12 mouse cellular contexts compared by ENCODE assay signal in the genomic region with DNA sequence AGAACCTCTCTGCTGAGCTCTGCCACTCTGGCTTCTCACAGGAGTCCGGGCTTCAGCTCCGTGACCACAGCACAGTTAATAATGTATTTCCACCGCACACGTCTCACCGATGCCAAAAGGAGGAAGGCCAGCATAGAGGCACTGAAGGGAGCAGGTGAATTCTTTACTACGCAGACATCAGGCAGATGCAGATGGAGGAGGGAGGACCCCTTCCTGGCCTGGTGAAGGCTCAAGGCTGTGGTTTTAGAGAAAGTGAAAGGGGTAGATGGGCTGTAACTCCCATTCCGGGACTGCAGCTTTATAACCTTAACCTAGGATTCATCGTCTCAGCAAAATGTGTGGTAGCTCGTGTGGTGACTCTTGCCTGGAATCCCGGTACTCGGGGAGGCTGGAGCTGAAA. TPM values are rescaled to one million over a fixed set of nuclear protein-coding genes. Genes with fewer than 3 reads are reported as not detected.
DNase-seq lines count a peak whose midpoint lies in the region; ATAC-seq lines count a peak whose summit lies in the region.
"Had no signal": no experiment of that assay in that cellular context is flagged by ENCODE, and none has a peak within 500 bp of the region (broad histone marks: within the 10 kb centered on the region; RNA-seq: fewer than 3 reads in every experiment).

No protein-coding gene starts in this region.

- no peak for DNase-seq in neural tube, embryonic 10.5 days (ENCODE audit: extremely low spot score, low spot score)
- no peak for DNase-seq in adrenal gland, adult 18-20 months (ENCODE audit: low spot score in 2 of 2)
- no peak for DNase-seq in right cerebral cortex, postnatal 36 days (ENCODE audit: low spot score in 2 of 2)
- DNase-seq: adrenal gland, postnatal 10 days; heart, postnatal 36 days; kidney, adult 2 months; spleen, adult 18-20 months had no signal

- H3K9me3 ChIP-seq in neural tube, embryonic 12.5 days, result no peaks in the 10 kb centered on the region
- no peaks in the 10 kb centered on the region for H3K9me3 ChIP-seq in limb, embryonic 15.5 days
- H3K9me3 ChIP-seq in neural tube, embryonic 13.5 days, result no peaks in the 10 kb centered on the region
- H3K9me3 ChIP-seq: liver, embryonic 15.5 days had no signal

- ATAC-seq in neural tube, embryonic 12.5 days (ENCODE audit: low FRiP score, low read depth), result no peak
- ATAC-seq in common myeloid progenitor, adult 5-6 weeks (replicated peaks; ENCODE audit: low read depth, poor library complexity, severe bottlenecking), result peak; percentile 57
- ATAC-seq in limb, embryonic 15.5 days (ENCODE audit: insufficient number of reproducible peaks, low FRiP score, low TSS enrichment, low read depth), result no peak
- ATAC-seq in neural tube, embryonic 13.5 days (ENCODE audit: low read depth), result no peak

- no peak overlapping the region for H3K4me3 ChIP-seq in neural tube, embryonic 12.5 days
- H3K4me3 ChIP-seq in limb, embryonic 15.5 days, result no peak overlapping the region
- H3K4me3 ChIP-seq in neural tube, embryonic 13.5 days, result no peak overlapping the region
- H3K4me3 ChIP-seq: liver, embryonic 15.5 days had no signal

- H3K27me3 ChIP-seq in neural tube, embryonic 12.5 days (replicated peaks), result no peaks in the 10 kb centered on the region
- H3K27me3 ChIP-seq in limb, embryonic 15.5 days, result no peaks in the 10 kb centered on the region
- H3K27me3 ChIP-seq in neural tube, embryonic 13.5 days, result no peaks in the 10 kb centered on the region
- H3K27me3 ChIP-seq: liver, embryonic 15.5 days had no signal

- 0 out of 2 replicates have a peak overlapping the region, but pooled peaks have one; percentile 26 for H3K9ac ChIP-seq in neural tube, embryonic 12.5 days
- no peak overlapping the region for H3K9ac ChIP-seq in limb, embryonic 15.5 days
- H3K9ac ChIP-seq in neural tube, embryonic 13.5 days, result no peak overlapping the region
- H3K9ac ChIP-seq: liver, embryonic 15.5 days had no signal

- 0 out of 2 replicates have a peak, but pooled peaks cover 12% of the 10 kb centered on the region for H3K4me1 ChIP-seq in neural tube, embryonic 12.5 days
- peaks cover 12% of the 10 kb centered on the region; the same call in 1 of the 2 replicates for H3K4me1 ChIP-seq in limb, embryonic 15.5 days
- H3K4me1 ChIP-seq in neural tube, embryonic 13.5 days (replicated peaks), result peaks cover 27% of the 10 kb centered on the region

- H3K36me3 ChIP-seq in neural tube, embryonic 12.5 days, result no peaks in the 10 kb centered on the region
- H3K36me3 ChIP-seq in limb, embryonic 15.5 days, result no peaks in the 10 kb centered on the region
- peaks cover 6% of the 10 kb centered on the region for H3K36me3 ChIP-seq in neural tube, embryonic 13.5 days
- H3K36me3 ChIP-seq: liver, embryonic 15.5 days had no signal

- WGBS in neural tube, embryonic 12.5 days, result 85% methylated on average over 11 of the region's 11 CpGs
- 56% methylated on average over 11 of the region's 11 CpGs for WGBS in limb, embryonic 15.5 days
- WGBS in neural tube, embryonic 13.5 days, result 73% methylated on average over 11 of the region's 11 CpGs

- no peak overlapping the region for H3K27ac ChIP-seq in neural tube, embryonic 12.5 days
- no peak overlapping the region for H3K27ac ChIP-seq in limb, embryonic 15.5 days
- peak overlapping the region; percentile 42 for H3K27ac ChIP-seq in neural tube, embryonic 13.5 days (replicated peaks)
- H3K27ac ChIP-seq: liver, embryonic 15.5 days had no signal

- no peak overlapping the region for H3K4me2 ChIP-seq in neural tube, embryonic 12.5 days (replicated peaks)
- H3K4me2 ChIP-seq in limb, embryonic 15.5 days, result 0 out of 2 replicates have a peak overlapping the region, but pooled peaks have one; percentile 1
- no peak overlapping the region for H3K4me2 ChIP-seq in neural tube, embryonic 13.5 days
- H3K4me2 ChIP-seq: liver, embryonic 15.5 days had no signal

RNA-seq across cellular contexts. Expression of a gene that starts 13.9 kb away (rescaled TPM):
- polyA plus RNA-seq in neural tube, embryonic 12.5 days (2016; fragmentation: Nextera tagmentation; extraction: Ambion mirVana), result 11.6 and 12.8 TPM in 2 replicates
- total RNA-seq in common myeloid progenitor, adult 5-6 weeks (2017), result 0.50 TPM in 1 of 2 replicates, not detected in the other
- polyA plus RNA-seq in limb, embryonic 15.5 days (2015; fragmentation: Nextera tagmentation; extraction: Ambion mirVana), result 0.74 TPM in 2 replicates
- polyA plus RNA-seq in neural tube, embryonic 13.5 days (2015; fragmentation: Nextera tagmentation; extraction: Ambion mirVana), result 9.8 and 10.0 TPM in 2 replicates
- 1 to 10 TPM in 1 of 2 experiments, under 1 TPM in 1; 0.83 to 1.2 TPM for total RNA-seq in adrenal gland, adult 18-20 months (2021)
